Mouse (Mus musculus): ENCODE measurements around the gene Egfem1.

DNA sequence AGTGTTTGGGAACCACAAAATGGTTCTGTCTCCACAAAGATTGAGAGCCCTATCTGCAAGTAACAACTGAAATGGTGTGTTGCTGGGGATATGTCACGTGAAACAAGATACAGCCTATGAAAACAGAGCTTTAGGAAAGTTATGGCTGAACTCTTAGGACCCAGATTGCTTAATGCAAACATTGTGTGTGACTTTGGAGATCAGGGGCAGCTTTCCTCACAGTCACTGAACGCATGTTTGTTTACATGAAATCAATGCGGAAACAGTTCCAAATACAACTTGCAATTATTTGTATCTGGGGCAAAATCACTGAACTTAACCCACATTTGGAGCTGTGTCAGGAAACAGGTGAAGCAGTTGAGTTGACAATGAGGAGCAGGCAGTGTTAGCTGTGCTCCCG is 650.8 kb downstream of the Egfem1 start:
- TF ChIP-seq CTCF (IDR thresholded peaks at IDR 0.05) (no peak), EP300 (IDR thresholded peaks at IDR 0.05; ENCODE audit: insufficient read depth, low read depth, low read length) (no peak), POLR2A (IDR thresholded peaks at IDR 0.05; ENCODE audit: insufficient read depth, low read depth, low read length) (no peak)

Data from heart, adult 2 months (tissue).